Mouse (Mus musculus): ENCODE results near the gene Hspb2. TPM values are rescaled to one million over a fixed set of nuclear protein-coding genes. Genes with fewer than 3 reads are reported as not detected.
A peak's percentile ranks its signal among the peaks of the same experiment; 100 is the strongest.

Hspb2 gene
- total and polyA plus RNA-seq, 3 experiments, result 131 to 201 (median 139) TPM

GRCm38 (mm10) chr9:50782155-50782554, 30.0 kb upstream of the Hspb2 start:
- intact Hi-C loops (cut with DNase I), result no loop called here

GRCm38 (mm10) chr9:50776162-50776760, 24.1 kb upstream of the Hspb2 start:
- Histone ChIP-seq H3K79me2 (replicated peaks; ENCODE audit: control insufficient read depth, insufficient read depth, low read length) (no peaks in the 10 kb centered on the region), H3K27ac (no peak overlapping the region), H3K9ac (ENCODE audit: low read depth, low read length) (peak overlapping the region; percentile 97; the same call in 1 of the 2 replicates), H3K27me3 (ENCODE audit: control insufficient read depth, insufficient read depth, low read length) (no peaks in the 10 kb centered on the region), H3K36me3 (ENCODE audit: control insufficient read depth, insufficient read depth, low read length) (no peaks in the 10 kb centered on the region), H3K4me3 (peak overlapping the region; percentile 98), H3K4me1 (ENCODE audit: control insufficient read depth, insufficient read depth, low read length) (peaks cover 1% of the 10 kb centered on the region)
- no peak for DNase-seq
- TF ChIP-seq CTCF (IDR thresholded peaks at IDR 0.05), result no peak
- no peak for TF ChIP-seq EP300 (IDR thresholded peaks at IDR 0.05; ENCODE audit: insufficient read depth, low read depth, low read length)
- no peak for TF ChIP-seq POLR2A (IDR thresholded peaks at IDR 0.05; ENCODE audit: insufficient read depth, low read depth, low read length)
- WGBS, result 66% methylated on average over 11 of the region's 11 CpGs
- intact Hi-C loops (cut with DNase I), result no loop called here

More at GRCm38 (mm10) chr9:50782155-50782554, 30.0 kb upstream of the Hspb2 start:
- no peak overlapping the region for H3K9ac ChIP-seq (ENCODE audit: low read depth, low read length)
- H3K4me3 ChIP-seq, result no peak overlapping the region
- DNase-seq, result peak in 1 of 2 experiments; percentile 40
- 83% methylated on average over 2 of the region's 2 CpGs for WGBS
- H3K79me2 ChIP-seq (replicated peaks; ENCODE audit: control insufficient read depth, insufficient read depth, low read length), result no peaks in the 10 kb centered on the region
- no peak overlapping the region for H3K27ac ChIP-seq
- H3K27me3 ChIP-seq (ENCODE audit: control insufficient read depth, insufficient read depth, low read length), result no peaks in the 10 kb centered on the region
- H3K36me3 ChIP-seq (ENCODE audit: control insufficient read depth, insufficient read depth, low read length), result no peaks in the 10 kb centered on the region
- no peaks in the 10 kb centered on the region for H3K4me1 ChIP-seq (ENCODE audit: control insufficient read depth, insufficient read depth, low read length)
- TF ChIP-seq CTCF (IDR thresholded peaks at IDR 0.05), result peak; percentile 73
- no peak for TF ChIP-seq POLR2A (IDR thresholded peaks at IDR 0.05; ENCODE audit: insufficient read depth, low read depth, low read length)

GRCm38 (mm10) chr9:50775662-50776126, 23.5 kb upstream of the Hspb2 start:
- no peak for DNase-seq
- Histone ChIP-seq H3K4me1 (ENCODE audit: control insufficient read depth, insufficient read depth, low read length) (peaks cover 1% of the 10 kb centered on the region), H3K9ac (ENCODE audit: low read depth, low read length) (peak overlapping the region; percentile 97), H3K79me2 (replicated peaks; ENCODE audit: control insufficient read depth, insufficient read depth, low read length) (no peaks in the 10 kb centered on the region), H3K4me3 (peak overlapping the region; percentile 98), H3K36me3 (ENCODE audit: control insufficient read depth, insufficient read depth, low read length) (no peaks in the 10 kb centered on the region), H3K27me3 (ENCODE audit: control insufficient read depth, insufficient read depth, low read length) (no peaks in the 10 kb centered on the region), H3K27ac (peak overlapping the region; percentile 60)
- under 1% methylated on average over 30 of the region's 30 CpGs for WGBS
- intact Hi-C loops (cut with DNase I), result no loop called here
- TF ChIP-seq POLR2A (IDR thresholded peaks at IDR 0.05; ENCODE audit: insufficient read depth, low read depth, low read length) (no peak), EP300 (IDR thresholded peaks at IDR 0.05; ENCODE audit: insufficient read depth, low read depth, low read length) (no peak), CTCF (IDR thresholded peaks at IDR 0.05) (no peak)

GRCm38 (mm10) chr9:50774991-50775612, 22.9 kb upstream of the Hspb2 start, which contains the start of the genes Alg9 and 1110032A03Rik:
Gene Alg9 (plus strand): TSS chr9:50775019.
Gene 1110032A03Rik (minus strand): TSS chr9:50775520.
- Histone ChIP-seq H3K4me1 (ENCODE audit: control insufficient read depth, insufficient read depth, low read length) (peaks cover 1% of the 10 kb centered on the region), H3K9ac (ENCODE audit: low read depth, low read length) (peak within 1 kb of the TSS; percentile 97), H3K27me3 (ENCODE audit: control insufficient read depth, insufficient read depth, low read length) (no peaks in the 10 kb centered on the region), H3K27ac (peak within 1 kb of the TSS; percentile 60), H3K4me3 (peak within 1 kb of the TSS; percentile 98), H3K36me3 (ENCODE audit: control insufficient read depth, insufficient read depth, low read length) (no peaks in the 10 kb centered on the region), H3K79me2 (replicated peaks; ENCODE audit: control insufficient read depth, insufficient read depth, low read length) (no peaks in the 10 kb centered on the region)
- intact Hi-C loops (cut with DNase I), result no loop called here
- TF ChIP-seq EP300 (IDR thresholded peaks at IDR 0.05; ENCODE audit: insufficient read depth, low read depth, low read length), result peak; percentile 69; the same call in 1 of the 2 replicates
- TF ChIP-seq CTCF (IDR thresholded peaks at IDR 0.05), result 0 out of 2 replicates have a peak, but pooled peaks have one; percentile 3
- no peak for TF ChIP-seq POLR2A (IDR thresholded peaks at IDR 0.05; ENCODE audit: insufficient read depth, low read depth, low read length)
- DNase-seq, result peak; percentile 89 to 93
- WGBS, result under 1% methylated on average over 51 of the region's 51 CpGs

GRCm38 (mm10) chr9:50774026-50774462, 21.9 kb upstream of the Hspb2 start:
- Histone ChIP-seq H3K4me3 (no peak overlapping the region), H3K9ac (ENCODE audit: low read depth, low read length) (no peak overlapping the region), H3K4me1 (ENCODE audit: control insufficient read depth, insufficient read depth, low read length) (peaks cover 1% of the 10 kb centered on the region), H3K36me3 (ENCODE audit: control insufficient read depth, insufficient read depth, low read length) (no peaks in the 10 kb centered on the region), H3K27me3 (ENCODE audit: control insufficient read depth, insufficient read depth, low read length) (no peaks in the 10 kb centered on the region), H3K79me2 (replicated peaks; ENCODE audit: control insufficient read depth, insufficient read depth, low read length) (no peaks in the 10 kb centered on the region), H3K27ac (no peak overlapping the region)
- intact Hi-C loops (cut with DNase I), result no loop called here
- DNase-seq, result no peak
- TF ChIP-seq EP300 (IDR thresholded peaks at IDR 0.05; ENCODE audit: insufficient read depth, low read depth, low read length) (no peak), POLR2A (IDR thresholded peaks at IDR 0.05; ENCODE audit: insufficient read depth, low read depth, low read length) (no peak), CTCF (IDR thresholded peaks at IDR 0.05) (no peak)
- 70% methylated on average over 4 of the region's 4 CpGs for WGBS

- TF ChIP-seq POLR2A (IDR thresholded peaks at IDR 0.05; ENCODE audit: insufficient read depth, low read depth, low read length), result no peak
- TF ChIP-seq EP300 (IDR thresholded peaks at IDR 0.05; ENCODE audit: insufficient read depth, low read depth, low read length), result 0 out of 2 replicates have a peak, but pooled peaks have one; percentile 35
- TF ChIP-seq CTCF (IDR thresholded peaks at IDR 0.05), result no peak
- DNase-seq, result peak in 1 of 2 experiments; percentile 45
- Histone ChIP-seq H3K27ac (peak overlapping the region; percentile 18; the same call in 1 of the 2 replicates), H3K79me2 (replicated peaks; ENCODE audit: control insufficient read depth, insufficient read depth, low read length) (no peaks in the 10 kb centered on the region), H3K9ac (ENCODE audit: low read depth, low read length) (no peak overlapping the region), H3K36me3 (ENCODE audit: control insufficient read depth, insufficient read depth, low read length) (no peaks in the 10 kb centered on the region), H3K27me3 (ENCODE audit: control insufficient read depth, insufficient read depth, low read length) (no peaks in the 10 kb centered on the region), H3K4me1 (ENCODE audit: control insufficient read depth, insufficient read depth, low read length) (peaks cover 4% of the 10 kb centered on the region), H3K4me3 (no peak overlapping the region)
- 76% methylated on average over 2 of the region's 2 CpGs for WGBS
- intact Hi-C loops (cut with DNase I), result no loop called here
These were observed 17.9 kb upstream of the Hspb2 start for GRCm38 (mm10) chr9:50770011-50770410.
